Mouse (Mus musculus): ENCODE results near the gene Cradd.
A peak's percentile ranks its signal among the peaks of the same experiment; 100 is the strongest.

Cradd gene

DNA sequence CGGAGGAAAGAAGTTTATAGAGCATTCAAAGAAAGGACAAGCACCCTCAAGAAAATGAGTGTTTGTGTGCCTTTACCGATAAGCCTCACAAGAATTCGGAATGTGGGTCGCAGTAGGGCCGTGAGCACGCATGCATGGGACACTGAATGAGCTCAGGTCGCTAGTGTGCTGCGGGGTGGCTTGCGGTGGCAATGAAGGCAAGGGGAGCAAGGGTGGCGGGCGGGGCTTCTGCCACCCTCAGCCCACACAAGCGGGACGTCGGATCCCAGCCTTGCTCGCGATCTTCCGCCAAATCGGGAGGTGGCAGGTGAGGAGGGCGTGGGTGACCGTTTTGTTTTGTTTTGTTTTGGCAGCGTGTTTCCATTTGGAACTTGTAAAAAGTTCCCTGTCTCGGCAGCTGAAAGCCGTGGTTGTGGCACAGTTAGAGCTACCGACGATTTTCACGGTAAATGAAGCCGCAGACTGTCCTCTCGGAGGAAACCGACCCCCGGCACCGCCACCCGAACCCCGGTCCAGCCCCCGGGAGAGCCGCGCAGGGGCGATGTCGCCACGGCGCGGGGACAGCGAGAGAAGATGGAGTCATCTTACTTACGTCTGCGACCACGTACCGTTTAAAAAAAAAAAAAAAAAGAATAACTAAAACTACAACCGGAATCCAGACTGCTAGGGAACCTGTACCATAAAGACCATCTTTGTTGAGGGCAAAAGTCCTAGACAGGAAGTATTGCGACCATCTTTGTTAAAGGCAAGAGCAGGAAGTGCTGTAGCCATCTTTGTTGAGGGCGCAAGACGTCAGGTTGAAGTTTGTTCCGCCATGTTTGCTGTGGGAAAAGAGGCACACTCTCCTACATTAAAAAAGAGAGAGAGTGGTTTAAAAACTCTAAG lies at the start of gene Cradd:
TSS of gene Cradd (minus strand) at position 741 of the 885 bp plus-strand sequence.
- peak; percentile 83 for DNase-seq (ENCODE audit: extremely low spot score)

DNA sequence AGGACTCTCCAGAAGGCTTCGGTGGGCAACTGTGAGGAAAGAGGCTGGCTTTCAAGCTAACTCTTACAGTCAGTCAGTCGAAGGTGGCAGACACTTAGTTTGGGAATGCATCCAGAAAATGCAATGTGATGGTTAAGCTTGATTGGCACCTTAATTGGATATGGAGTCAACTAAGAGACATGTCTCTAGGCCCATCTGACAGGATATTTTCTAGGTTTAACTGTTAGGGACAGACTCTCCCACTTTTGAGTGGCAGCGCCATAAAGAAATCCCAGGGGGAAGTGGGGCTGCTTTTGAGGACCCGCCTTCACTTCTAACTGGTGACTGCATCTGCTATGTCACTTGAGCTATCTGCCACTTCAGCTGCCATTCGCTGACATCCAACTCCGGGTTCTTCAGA lies 49.4 kb upstream of the Cradd start:
- DNase-seq (ENCODE audit: extremely low spot score): no peak

DNA sequence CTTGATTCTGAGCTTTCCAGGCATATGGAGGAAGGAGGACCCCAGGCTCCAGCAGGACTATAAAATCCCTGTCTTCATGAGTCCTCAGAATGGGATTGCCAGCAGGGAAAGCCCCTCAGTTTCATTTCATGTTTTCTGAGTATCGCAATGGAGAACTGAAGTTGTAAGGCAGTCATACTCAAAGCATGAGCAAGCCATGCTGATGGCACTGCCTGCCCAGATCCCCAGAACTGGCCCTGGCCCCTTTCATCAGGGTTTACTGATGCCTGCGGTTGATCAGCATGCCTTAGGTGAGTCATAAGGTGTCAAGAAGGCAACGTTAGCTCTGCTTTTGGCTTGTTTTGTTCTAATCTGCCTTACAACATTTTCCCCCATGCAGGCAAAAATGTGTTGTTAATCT lies 48.0 kb upstream of the Cradd start:
- no peak for DNase-seq (ENCODE audit: extremely low spot score)

DNA sequence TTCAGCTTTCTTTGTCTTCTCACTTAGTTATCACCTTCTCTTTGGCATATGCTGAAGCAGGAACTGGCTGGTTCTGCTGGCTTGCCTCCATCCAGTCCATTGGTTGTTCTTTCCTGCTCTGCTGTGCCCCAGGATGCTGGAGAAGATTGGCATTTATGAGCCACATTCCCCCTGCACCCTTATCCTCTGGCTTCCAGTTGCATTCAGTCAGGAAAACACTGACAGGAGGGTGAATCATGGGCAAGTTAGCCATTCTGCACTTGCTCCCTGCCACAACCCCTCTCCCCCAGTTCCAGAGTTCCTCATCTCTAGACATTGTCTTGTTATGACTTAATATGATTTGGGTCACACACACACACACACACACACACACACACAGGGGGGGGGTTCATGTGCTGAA lies 45.3 kb upstream of the Cradd start:
- no peak for DNase-seq (ENCODE audit: extremely low spot score)

DNA sequence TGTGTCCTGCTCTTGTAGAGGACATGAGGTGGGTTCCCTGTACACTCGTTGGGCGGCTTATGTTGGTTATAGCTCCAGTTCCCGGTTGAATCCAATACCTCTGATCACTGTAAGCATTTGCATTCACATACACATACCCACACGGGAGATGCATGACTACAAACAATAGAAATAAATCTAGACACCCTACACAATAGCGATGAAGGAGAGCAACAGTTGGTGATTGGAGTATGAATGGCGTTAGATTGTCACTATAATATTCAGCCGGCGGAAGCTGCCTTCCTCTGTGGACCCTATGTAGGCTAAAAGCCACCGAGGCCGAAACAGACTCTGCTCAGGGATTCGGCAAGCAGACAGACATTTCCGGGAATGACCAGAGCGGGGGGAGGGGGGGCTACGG lies 44.2 kb upstream of the Cradd start:
- no peak for DNase-seq (ENCODE audit: extremely low spot score)

DNA sequence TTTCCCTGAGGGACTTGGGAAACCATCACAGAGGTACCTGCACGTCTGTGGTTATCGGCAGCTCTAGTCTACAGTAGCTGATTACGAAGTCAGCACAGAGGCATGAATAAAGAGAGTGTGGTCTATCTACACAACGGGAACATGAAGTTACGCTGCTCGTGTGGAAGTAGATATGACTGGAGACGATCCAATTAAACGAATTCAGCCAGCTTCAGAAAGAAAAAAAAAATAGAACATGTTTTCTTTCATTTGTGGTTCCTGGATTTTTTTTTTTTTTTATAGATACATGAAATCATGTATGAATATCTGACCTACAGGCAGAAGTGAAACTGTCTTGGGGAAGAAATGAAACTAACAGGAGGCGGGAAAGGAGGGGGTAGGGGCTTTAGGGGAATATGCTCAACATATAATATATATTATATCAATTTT lies 43.7 kb upstream of the Cradd start:
- no peak for DNase-seq (ENCODE audit: extremely low spot score)

DNA sequence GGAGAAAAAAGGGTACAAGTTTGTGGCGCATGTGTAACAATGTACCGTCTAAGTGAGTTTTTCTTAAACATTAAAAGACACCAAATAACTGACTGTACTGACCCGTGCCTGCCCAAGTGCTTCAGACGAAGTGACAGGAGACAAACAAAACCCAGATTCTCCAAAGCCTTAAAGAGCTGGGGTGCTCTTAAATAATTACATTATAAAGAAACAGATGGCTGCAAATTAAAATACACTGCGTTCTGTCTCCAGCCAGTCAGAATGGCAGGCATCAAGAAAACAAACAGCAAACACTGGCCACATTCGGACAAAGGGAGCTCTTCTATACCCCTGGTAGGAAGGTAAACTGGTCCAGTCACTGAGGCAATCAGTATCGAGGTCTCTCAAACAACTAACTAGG lies 43.3 kb upstream of the Cradd start:
- DNase-seq (ENCODE audit: extremely low spot score): no peak

DNA sequence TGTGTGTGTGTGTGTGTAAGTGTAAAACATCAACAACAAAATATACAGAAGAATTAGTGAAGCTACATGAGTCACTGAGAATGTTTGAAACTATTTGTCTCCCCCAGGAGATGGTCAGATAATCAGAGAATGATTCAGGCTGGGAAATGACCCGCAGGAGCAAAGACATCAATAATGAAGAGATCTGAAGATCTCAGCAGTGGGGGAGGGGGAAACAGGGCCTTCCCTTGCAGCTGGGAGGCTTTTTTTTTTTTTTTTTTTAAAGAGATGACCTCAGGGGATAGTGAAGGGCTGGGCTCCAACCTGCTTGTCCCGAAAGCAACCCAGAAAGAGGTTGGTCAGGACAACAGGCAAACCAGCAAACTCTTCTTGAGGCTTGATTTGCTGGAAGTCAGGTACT lies 38.4 kb upstream of the Cradd start:
- peak; percentile 13 for DNase-seq (ENCODE audit: extremely low spot score)

DNA sequence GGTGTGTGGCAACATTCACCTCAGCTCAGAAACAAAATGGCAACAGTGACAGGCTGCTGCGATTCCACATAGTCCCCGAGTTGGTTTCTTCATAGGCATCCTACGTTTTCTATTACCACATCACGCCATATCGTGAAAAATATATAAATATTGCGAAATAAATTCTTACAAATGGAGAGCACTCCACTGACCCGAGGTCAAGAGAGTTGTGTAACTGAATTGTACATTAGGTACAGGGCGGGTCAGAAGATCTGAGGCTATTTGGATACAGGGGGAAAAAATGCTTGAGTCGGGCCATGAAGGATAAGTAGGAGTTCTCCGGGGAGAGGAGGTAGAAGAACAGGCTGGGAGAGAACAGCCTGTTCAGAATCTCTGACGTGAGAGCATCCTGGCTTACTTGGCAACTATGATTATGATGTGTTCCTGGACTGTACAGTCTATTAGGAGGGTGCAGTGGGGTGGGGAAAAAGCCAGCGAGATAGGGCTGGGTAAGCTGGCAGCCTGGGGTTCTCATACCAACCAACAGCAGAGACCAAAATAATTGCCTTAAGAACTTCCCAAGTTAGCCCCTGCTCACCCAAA lies 37.4 kb upstream of the Cradd start:
- DNase-seq (ENCODE audit: extremely low spot score): no peak

DNA sequence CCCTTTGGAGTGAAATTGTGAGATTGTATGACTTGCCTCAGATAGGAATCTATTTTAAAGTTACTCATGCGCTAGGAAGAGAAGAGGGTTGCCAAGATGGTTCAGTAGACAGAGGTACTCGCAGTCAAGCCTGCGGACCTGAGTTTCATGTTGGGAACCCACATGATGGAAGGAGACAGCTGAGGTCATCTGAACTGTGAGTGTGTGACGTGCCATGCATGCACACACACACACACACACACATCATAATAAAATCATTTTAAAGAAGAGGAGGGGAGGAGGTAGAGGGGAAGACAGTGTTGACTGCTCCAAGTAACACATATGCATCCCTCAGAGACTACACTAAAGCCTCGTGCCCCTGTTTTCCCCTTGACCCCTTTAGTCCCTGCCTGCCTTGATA lies 36.1 kb upstream of the Cradd start:
- no peak for DNase-seq (ENCODE audit: extremely low spot score)

DNA sequence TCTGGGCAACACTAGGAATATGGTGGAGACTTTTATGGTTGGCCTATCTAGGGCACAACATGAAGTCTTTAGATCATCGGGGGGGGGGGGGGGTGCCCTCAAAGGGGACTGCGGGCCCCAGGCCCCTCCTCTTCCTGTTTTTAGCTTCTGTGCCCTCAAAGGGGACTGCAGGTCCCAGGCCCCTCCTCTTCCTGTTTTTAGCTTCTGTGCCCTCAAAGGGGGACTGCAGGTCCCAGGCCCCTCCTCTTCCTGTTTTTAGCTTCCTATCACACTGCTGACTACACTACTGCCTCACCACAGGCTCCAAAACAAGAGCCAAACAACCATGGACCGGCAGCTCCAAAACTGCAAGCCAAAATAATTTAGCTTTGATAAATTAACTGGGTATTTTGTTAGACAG lies 33.8 kb upstream of the Cradd start:
- DNase-seq (ENCODE audit: extremely low spot score): no peak

DNA sequence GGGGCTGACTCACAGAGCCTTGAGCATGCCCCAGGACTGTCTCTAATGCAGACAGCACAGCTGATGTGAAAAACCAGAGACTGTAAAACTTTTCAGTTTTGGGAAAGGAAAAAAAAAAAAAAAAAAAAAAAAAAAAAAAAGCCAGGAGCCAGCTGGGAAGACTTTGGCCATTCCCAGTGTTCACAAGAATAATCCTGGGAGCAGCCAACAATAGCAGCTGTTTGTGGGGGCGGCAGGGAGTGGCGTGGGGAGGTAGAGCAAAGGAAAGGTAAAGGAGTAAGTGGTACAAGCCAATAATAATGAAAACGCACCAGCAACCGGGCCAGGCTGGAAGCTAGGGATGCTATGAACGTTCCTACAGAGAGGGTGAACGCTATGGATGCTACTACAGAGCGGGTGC lies 32.8 kb upstream of the Cradd start:
- no peak for DNase-seq (ENCODE audit: extremely low spot score)

DNA sequence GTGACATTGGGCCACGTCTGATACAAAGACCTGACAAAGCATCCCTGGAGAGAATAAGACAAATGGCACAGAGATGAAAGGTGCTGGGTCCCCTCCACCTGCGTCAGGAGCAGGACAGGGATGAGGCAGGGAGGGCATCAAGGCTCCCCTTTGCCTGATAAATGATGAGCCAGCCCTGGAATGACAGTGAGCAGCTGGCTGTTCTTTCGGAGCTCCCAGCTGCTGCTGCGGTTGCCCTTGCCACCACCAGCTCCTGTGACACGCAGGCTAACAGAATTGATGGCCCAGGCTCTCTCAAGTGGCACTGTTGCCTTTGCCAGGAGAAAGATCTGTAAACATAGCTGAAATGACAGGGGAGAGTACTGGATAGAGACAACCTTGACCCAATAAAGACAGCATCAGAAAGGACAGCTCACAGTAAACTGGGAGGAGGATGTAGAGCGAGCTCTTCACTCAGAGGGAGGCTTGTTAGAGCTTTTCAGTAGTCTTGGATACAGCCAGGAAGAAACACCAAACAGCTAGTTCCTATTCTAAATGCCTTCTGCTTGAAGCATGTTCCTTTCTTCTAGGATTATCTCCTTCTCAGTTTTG lies 31.8 kb upstream of the Cradd start:
- DNase-seq (ENCODE audit: extremely low spot score): no peak

DNA sequence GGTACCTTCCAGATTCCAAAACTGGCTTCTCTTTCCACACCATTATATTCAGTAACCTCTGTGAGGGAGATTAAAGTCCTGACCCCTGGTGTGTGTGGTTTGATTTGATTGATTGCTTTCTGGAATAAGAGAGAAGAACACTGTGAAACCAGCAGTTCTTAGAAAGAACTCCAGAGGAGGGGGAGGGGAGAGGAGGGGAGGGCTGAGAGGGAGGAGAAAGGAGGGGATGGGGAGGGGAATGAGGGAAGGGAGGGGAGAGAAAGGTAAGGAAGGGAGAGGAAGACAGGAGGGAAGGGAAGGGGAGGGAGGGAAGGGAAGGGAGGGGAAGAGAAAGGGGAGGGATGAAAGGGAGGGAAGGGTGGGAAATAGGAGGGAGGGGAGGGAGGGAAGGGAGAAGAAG lies 30.7 kb upstream of the Cradd start:
- DNase-seq (ENCODE audit: extremely low spot score): no peak

DNA sequence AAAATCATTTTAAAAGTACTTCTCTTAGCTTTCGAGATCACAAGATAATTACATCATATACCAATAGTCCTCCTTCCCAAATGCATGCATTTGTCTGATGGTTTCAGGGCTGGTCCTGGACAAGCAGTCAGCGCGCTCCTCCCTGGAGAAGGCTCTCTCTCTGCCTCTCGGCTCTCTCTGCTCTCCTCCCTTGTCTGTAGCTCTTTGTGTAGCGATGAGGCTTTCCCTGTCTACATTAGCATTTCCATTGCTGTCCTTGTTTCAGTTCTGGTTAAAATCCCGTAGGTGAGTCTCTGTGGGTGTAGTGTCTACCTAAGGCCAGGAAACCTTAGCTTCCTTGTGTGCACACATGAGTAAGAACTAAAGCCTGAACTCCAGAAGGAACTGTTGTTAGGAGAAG lies 30.1 kb upstream of the Cradd start:
- no peak for DNase-seq (ENCODE audit: extremely low spot score)

DNA sequence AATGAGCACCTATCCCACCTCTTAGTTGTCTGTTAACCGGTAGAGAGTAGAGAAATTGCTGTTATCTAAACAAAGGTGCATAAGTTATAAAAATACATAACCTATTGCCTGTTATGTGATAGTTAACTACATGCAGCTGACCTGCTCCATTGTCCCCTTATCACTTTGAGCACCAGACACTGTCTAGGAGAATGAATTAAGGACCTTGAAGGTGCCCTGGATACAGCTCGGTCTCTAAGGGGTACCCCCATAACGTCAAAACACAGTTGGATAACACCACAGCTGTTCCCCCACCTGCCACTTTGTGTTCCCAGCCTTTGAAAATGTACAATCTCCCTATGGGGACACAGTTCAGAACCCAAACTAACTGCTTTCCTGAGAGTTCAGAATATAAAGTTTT lies 24.5 kb upstream of the Cradd start:
- DNase-seq (ENCODE audit: extremely low spot score): no peak

DNA sequence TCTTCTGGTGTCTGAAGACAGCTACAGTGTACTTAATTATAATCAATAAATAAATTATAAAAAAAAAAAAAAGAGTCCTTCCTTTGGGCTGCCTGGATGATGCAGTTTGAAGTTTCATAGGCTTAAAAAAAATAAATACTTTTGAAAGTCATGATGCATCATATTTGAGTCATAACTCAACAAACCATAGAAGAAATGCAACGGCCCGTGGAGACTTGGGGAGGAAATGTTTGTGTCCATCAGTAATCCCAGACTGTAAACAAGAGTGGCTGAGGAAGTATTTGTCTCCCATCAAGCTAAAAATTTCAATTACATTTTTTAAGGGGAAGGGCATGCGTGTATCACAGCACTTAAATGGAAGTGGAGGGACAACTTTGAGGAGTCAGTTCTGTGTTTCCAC lies 23.8 kb upstream of the Cradd start:
- no peak for DNase-seq (ENCODE audit: extremely low spot score)

DNA sequence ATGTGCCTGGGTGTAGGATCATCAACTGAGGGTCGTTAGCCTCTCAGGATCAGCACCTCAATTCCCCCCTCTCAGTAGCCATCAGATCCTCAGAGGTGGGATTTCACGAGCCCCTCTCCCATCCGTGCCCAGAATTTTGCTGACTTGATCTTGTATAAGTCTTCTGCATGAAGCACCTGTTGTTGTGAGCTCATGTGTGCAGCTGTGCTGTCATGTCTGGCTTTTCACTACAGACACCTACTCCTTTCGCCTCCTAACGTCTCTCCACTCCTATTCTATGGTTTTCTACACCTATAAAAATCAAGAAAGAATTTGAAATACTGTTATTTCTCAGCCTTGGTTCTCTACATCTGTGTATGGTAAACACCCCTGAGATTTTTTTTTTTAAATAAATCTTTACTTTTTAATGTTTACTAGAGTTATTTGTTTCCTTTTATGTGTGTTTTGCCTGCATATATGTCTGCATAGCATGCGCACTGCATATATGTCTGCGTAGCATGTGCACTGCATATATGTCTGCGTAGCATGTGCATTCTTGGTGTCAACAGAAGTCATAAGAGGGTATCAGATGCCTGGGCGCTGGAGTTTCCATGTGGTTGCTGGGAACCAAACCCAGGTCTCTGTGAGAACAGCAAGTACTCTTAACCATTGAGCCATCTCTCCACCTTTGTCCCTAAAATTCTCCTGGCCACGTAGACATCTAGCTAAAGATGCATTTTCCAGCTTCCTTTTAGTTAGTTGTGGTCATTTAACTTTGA lies 19.1 kb upstream of the Cradd start:
- DNase-seq (ENCODE audit: extremely low spot score): no peak

DNA sequence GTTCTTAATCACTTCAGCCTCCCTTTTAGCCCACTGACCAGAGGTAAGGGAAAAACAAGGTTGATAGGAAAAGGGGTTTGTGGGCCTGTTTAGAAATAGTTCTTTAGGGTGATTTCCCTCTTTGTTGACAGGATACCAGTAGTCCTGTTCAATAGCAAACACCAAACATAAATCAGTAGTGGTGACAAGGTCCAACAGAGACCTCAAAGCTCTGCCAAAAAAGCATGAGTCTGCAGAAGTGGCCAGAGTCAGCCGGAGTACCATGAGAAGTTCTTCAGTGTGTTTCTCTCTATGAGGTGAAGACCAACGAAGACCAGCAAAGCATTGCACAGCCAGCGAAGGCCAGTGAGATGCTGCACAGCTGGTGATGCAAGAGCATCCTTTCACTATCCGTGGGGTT lies 16.7 kb upstream of the Cradd start:
- DNase-seq (ENCODE audit: extremely low spot score): no peak

DNA sequence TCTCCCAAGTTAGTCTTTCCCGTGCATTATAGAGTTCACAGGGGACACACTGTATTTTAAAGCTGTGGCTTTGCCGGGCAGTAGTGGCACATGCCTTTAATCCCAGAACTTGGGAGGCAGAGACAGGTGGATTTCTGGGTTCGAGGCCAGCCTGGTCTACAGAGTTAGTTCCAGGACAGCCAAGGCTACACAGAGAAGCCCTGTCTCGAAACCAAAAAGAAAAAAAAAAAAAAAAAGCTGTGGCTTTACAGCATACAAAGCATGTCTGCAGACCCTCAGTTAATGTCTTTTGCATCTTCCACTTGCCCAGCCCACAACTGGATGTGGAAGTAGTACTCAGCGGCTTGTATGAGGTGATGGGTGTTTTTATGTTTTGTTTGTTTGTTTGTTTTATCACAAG lies 13.7 kb upstream of the Cradd start:
- DNase-seq (ENCODE audit: extremely low spot score): no peak

DNA sequence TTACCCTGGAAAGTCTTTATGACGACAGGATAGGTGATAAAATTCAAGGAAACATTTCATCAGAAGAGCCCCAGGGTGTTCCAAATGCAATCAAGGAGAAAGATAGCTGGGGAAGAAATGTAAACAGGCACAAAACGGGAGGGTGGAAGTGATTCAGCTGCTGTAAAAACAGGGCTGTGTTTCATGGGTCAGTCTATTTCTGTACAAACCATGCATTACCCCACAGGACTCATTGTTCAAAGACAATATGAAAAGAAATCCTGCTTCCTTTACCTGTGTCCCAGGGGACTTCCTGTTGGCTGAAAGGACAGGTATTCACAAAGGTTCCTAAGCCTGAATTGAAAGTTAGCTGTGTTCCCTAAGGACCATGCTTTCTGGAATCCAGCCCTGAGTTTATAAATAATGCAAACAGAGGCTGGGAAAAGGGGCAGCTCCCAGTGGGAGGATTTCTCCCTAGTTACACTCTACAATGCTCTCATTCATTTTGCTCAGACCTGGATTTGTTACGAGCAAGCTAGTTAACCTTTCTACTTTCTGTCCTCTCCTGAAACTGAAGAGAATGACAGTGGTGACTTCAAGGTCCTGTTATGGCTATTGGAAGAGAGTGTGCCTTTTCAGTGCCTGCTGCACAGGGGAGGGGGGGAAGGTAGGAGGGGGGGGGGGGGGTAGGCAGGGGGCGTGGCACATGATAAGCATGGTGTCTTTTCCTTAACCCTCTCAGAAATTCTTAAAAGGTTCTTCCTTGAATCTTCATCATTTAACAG lies 13.0 kb upstream of the Cradd start:
- DNase-seq (ENCODE audit: extremely low spot score): no peak

DNA sequence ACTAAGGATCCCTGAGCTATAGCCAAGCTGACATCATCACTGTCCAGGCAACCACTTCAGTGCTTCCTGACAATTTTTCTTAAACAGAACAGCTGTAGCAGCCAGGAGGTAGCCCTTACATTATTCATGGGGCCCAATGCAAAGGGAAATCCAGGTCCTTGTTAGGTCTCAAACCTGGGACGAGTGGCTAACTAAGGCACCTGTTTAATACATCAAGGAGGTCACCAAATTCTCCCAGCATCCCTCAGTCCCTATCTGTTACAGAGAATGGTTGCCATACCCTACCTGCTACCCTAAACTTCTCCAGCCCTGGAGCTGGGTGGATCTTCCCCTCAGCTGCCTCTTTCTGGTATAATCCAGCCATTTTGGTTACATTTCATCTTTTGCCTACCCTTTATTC lies 10.9 kb upstream of the Cradd start:
- no peak for DNase-seq (ENCODE audit: extremely low spot score)

Data from embryo, embryonic 9.5 days (tissue).